Mouse (Mus musculus) urinary bladder, adult 18-20 months (tissue): ENCODE data around the gene Crip2.

ENCODE experiments used
- DNase-seq, 2 experiments: peaks; one replicate each; pipeline ENCODE4 v3.0.0; 2022; ENCODE audit warnings: low spot score in 2 of 2, mixed read lengths in 2 of 2

Gene Crip2

GRCm38 (mm10) chr12:113184945-113185344 is 44.9 kb downstream of the Crip2 start:
- DNase-seq = no peak

GRCm38 (mm10) chr12:113185442-113186291 is 45.6 kb downstream of the Crip2 start, which contains the start of gene Tmem121:
Gene Tmem121, plus strand, starts transcription at chr12:113185930.
- no peak for DNase-seq

- no peak for DNase-seq
Observed at GRCm38 (mm10) chr12:113186326-113187010, 46.4 kb downstream of the Crip2 start.

GRCm38 (mm10) chr12:113187011-113187375 is 47.0 kb downstream of the Crip2 start:
- no peak for DNase-seq

GRCm38 (mm10) chr12:113187584-113188295 is 47.7 kb downstream of the Crip2 start:
- peak; percentile 58 to 80 for DNase-seq

GRCm38 (mm10) chr12:113188349-113189055 is 48.5 kb downstream of the Crip2 start:
- DNase-seq = no peak

GRCm38 (mm10) chr12:113193423-113193822 is 53.4 kb downstream of the Crip2 start:
- no peak for DNase-seq
